Mouse (Mus musculus): ENCODE measurements around the gene Mrpl36.

Mrpl36 gene

DNA sequence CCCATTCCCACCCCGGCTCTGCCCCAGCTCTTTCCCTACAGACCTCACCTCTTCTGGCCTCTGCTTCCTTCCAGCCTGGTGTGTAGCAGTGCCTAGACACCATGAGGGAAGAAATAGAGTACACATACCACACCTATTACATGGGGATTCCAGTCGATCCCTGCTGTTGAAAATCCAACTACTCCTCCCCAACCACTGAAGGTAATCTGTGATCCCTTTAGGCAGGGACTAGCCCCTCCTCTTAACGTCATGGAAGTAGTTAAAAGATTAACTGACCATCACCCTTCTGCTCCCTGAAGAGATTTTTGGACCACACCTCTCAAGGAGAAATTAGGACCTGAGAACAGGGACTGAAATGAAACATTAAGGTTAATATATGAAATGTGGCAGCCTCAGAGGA lies 18.9 kb downstream of the Mrpl36 start:
- no peak for DNase-seq

DNA sequence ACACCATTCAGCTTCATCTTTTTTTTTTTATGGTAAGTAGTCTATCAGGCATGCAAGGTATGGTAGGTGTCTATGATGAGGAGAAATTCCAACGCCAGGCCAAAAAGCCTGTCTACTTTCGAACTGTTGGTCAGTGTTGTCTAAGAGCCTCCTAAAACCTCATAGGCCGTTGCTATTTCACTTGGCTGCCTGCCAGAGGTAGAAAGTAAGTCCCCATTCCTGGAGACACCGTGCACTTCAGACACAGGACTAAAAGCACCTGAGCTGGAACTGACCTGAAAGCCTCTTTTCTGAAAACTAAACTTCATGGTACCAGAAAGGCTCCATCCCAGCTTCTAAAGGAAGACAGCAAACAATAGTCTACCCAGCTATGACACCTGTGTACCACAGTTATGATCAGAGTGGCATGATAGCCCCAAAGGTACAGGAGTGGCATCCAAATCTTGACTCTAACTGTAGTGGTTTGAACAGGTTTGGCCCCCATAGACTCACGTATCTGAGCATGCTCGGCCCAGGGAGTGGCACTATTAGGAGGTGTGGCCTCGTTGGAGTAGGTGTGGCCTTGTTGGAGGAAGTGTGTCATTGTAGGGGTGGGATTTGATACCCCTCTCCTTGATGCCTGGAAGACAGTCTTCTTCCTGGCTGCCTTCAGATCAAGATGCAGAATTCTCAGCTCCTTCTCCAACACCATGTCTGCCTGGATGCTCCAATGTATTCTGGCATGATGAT lies 19.8 kb downstream of the Mrpl36 start:
- DNase-seq, result no peak

DNA sequence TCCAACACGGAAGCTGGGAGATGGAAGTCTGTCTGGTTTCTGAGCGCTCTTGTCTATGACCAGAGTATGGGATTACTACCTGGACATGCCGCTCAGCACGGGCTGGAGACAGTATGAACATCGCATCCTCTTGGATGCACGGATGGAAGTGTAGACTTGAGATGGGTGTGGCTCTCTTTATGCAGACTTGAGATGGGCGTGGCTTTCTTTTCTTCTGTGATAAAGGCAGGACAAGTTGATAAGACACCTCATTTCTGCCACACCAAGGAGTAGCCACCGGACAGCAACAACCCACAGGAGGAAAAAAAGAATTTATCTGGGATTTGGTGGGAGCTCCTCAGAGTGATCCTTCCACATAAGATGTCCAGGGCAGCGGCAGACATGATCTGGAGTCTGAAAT lies 22.4 kb downstream of the Mrpl36 start:
- DNase-seq, result no peak

DNA sequence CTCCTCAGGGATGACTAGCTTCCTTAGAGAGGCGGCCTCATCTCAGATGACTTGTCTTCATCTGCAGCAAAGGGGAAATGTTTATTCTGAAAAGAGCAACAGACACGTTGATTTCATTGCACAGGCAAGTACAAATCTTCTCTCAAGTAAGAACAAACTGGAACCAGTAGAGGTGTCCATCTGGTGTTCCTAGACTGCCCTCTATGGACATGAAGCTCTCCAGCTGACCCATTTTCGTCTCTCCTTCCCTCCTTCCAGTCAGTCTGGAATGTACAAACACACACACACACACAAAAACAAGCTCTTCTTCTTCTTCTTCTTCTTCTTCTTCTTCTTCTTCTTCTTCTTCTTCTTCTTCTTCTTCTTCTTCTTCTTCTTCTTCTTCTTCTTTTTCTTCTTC lies 23.6 kb downstream of the Mrpl36 start:
- DNase-seq, result no peak

DNA sequence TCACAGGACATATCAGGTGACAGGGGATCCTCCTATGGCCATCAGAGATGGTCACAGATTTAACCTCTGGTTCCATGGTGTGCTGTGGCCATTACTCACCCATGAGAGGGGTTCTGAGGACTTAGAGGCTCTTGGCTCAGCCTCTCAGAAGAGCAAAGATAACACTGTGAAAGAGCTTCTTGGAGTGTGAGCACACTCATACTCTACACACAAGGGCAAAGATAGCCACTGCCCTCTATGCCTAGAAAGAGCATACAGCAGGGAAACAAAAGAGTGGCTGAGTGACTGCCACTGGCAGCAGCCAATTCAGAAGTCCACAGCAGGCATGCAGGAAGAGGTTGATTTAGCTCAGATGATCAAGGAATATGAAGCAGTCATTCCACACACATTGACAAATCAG lies 24.2 kb downstream of the Mrpl36 start:
- no peak for DNase-seq

DNA sequence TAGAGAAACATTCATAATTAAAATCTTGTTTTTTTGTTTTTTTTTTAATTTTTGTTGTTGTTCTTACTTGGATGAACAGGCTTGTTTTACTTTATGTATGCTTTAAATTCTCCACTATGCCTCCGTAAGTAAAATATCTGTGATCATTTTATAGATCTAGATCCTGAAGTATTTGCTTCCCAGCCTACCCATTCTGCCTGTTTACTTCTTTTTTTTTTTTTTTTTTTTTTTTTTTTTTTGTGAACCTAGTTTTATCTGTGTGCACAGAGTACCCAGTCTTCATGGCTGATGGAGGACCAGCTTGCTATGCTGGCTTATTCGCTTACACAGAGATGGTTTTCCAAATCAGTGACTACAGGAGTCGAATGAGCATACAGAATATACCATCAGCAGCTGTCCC lies 28.8 kb downstream of the Mrpl36 start:
- no peak for DNase-seq

DNA sequence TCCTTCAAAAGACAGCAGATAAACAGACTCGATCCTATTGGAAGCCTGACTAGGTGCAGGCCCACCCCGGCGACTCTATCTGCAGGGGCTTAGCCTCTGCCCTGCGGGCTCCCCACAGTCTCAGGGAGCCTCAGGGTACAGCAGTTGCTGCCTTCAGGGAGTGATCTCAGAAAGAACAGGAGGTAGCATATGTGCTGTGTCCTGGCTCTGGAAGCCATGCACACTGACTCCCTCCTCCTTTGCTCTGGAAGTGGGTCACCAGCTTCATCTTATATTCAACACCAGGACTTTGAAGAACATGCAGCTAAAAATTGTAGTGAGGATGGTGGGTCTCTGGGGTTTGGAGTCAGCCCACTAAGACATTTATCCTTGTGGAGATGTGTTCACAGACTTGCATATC lies 45.1 kb downstream of the Mrpl36 start:
- no peak for DNase-seq

DNA sequence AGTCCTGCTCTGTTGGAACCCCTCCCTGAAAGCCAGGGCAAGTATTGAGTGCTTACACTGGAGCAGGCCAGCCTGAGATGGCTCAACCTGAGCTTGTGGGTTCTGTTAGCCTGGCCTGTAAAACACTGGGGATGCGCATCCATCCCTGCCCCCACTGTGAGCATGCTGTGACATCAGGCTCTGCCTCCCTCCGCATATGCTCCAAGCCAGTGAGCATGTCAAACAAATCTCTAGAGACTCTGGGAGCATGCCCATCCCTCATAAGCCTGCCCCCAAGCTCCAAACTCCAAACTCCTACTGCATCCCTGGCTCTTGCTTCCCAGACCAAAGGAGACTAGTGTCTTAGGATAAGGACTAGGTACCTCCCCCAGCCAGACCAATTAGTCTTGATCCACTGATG lies 46.3 kb downstream of the Mrpl36 start:
- DNase-seq, result no peak

DNA sequence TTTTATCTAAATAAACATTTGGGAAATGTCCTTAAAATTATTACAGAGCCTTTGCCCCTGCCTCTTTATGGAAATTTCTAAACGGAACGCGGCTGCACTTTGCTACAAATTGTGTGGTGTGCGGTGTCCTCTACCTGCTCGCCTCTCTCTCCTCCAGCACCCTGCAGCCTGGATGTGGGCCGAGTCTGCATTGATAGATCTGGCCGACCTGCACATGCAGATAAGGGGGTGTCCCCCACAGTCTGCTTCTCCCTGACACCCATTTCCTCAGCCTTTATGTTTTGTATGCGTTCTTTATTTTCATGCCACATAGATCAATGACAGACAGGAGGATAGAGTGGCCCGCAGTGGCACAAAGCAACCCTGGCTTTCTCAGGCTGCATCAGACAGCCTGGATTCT lies 49.3 kb downstream of the Mrpl36 start:
- DNase-seq, result no peak
